Mouse (Mus musculus): ENCODE measurements around the gene Tshr.

DNA sequence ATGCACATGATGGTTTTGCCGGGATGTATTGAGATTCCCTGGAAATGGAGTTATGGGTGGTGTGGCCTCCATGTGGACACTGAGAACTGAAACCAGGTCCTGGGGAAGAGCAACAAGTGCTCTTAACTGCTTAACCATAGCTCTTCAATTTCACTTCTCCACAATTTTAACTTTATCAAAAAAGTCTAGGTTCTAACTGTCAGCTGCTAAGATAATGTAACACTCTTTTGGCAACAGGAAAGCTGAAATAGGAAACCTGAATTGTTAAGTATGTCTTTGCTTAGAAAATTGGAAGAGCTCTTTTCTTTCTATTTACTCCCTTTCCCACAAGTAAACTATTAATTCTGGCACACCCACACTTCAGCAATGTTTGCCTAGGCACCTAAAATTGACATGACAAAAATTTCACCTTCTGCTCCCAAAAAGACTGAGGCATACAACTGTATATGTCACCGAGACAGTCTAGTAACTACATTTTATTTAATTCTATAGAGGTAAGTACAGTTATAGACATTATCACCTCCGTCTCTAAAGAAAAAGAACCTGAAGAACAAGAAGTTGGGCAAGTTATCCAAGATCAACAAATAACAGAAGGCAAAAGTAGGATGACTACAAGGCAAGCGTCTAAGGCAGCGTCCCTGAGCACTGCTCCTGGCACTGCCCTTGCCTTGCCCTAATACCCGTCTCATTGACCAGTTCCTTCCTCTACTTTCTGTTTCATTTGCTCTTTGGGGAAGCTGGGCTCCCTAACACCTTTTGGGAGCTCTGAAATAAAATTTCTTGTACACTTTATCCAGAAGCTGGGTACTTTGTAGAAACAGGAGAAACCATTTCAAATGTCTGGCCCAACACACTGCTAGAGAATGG, 197.1 kb downstream of the Tshr start:
- no peak for TF ChIP-seq CTCF (IDR thresholded peaks at IDR 0.05; ENCODE audit: extremely low read depth, insufficient read depth, insufficient read length, insufficient replicate concordance)
- TF ChIP-seq POLR2A (IDR thresholded peaks at IDR 0.05; ENCODE audit: low read depth, low read length), result no peak

Data from spleen, adult 2 months (tissue).